Comparison of ENCODE assay signal across 22 mouse cellular contexts in genomic region chr7:57778754-57779153, GRCm38 (mm10).
DNase-seq lines count a peak whose midpoint lies in the region; ATAC-seq and TF ChIP-seq lines count a peak whose summit lies in the region.
"Had no signal": no experiment of that assay in that cellular context is flagged by ENCODE, and none has a peak within 500 bp of the region (broad histone marks: within the 10 kb centered on the region; RNA-seq: fewer than 3 reads in every experiment).

No protein-coding gene starts in this region.

- H3K4me2 ChIP-seq in forebrain, embryonic 12.5 days: no peak overlapping the region
- H3K4me2 ChIP-seq in forebrain, embryonic 11.5 days (ENCODE audit: low read depth, low read length, severe bottlenecking): no peak overlapping the region
- H3K4me2 ChIP-seq in midbrain, embryonic 14.5 days (ENCODE audit: low read length): no peak overlapping the region
- H3K4me2 ChIP-seq in midbrain, embryonic 16.5 days (ENCODE audit: low read length): no peak overlapping the region
- H3K4me2 ChIP-seq in forebrain, postnatal 0 days (ENCODE audit: low read depth): no peak overlapping the region
- no peak overlapping the region for H3K4me2 ChIP-seq in lung, postnatal 0 days (replicated peaks; ENCODE audit: low read depth, low read length)
- H3K4me2 ChIP-seq: heart, embryonic 15.5 days; hindbrain, embryonic 15.5 days had no signal

- H3K4me1 ChIP-seq in forebrain, embryonic 12.5 days: no peaks in the 10 kb centered on the region
- no peaks in the 10 kb centered on the region for H3K4me1 ChIP-seq in forebrain, embryonic 11.5 days (replicated peaks; ENCODE audit: control insufficient read depth, insufficient read depth, low read length)
- H3K4me1 ChIP-seq in midbrain, embryonic 14.5 days (ENCODE audit: control insufficient read depth, insufficient read depth, low read length): no peaks in the 10 kb centered on the region
- H3K4me1 ChIP-seq in midbrain, embryonic 16.5 days (ENCODE audit: control insufficient read depth, insufficient read depth, low read length): peaks cover 2% of the 10 kb centered on the region; the same call in 1 of the 2 replicates
- H3K4me1 ChIP-seq in forebrain, postnatal 0 days (ENCODE audit: insufficient read depth): peaks cover 3% of the 10 kb centered on the region
- H3K4me1 ChIP-seq in lung, postnatal 0 days (ENCODE audit: insufficient read depth, low read depth, low read length): no peaks in the 10 kb centered on the region
- H3K4me1 ChIP-seq: embryonic facial prominence, embryonic 10.5 days; heart, embryonic 10.5 days; heart, embryonic 15.5 days; hindbrain, embryonic 15.5 days had no signal

- no peak overlapping the region for H3K4me3 ChIP-seq in forebrain, embryonic 12.5 days (replicated peaks)
- no peak overlapping the region for H3K4me3 ChIP-seq in forebrain, embryonic 11.5 days (ENCODE audit: low read depth, low read length)
- no peak overlapping the region for H3K4me3 ChIP-seq in midbrain, embryonic 14.5 days (replicated peaks; ENCODE audit: low read depth, low read length)
- no peak overlapping the region for H3K4me3 ChIP-seq in midbrain, embryonic 16.5 days (ENCODE audit: low read depth, low read length)
- no peak overlapping the region for H3K4me3 ChIP-seq in forebrain, postnatal 0 days (ENCODE audit: low read depth, low read length)
- H3K4me3 ChIP-seq in lung, postnatal 0 days (ENCODE audit: low read depth, low read length): no peak overlapping the region
- H3K4me3 ChIP-seq: embryonic facial prominence, embryonic 10.5 days; gastrocnemius, adult 2 months; heart, embryonic 10.5 days; heart, embryonic 15.5 days; hindbrain, embryonic 15.5 days had no signal

- no peak overlapping the region for H3K27ac ChIP-seq in forebrain, embryonic 12.5 days
- H3K27ac ChIP-seq in forebrain, embryonic 11.5 days (ENCODE audit: low read depth, low read length): no peak overlapping the region
- no peak overlapping the region for H3K27ac ChIP-seq in midbrain, embryonic 14.5 days (replicated peaks; ENCODE audit: low read depth, low read length)
- H3K27ac ChIP-seq in midbrain, embryonic 16.5 days (ENCODE audit: low read length): no peak overlapping the region
- no peak overlapping the region for H3K27ac ChIP-seq in forebrain, postnatal 0 days (ENCODE audit: low read depth, low read length)
- no peak overlapping the region for H3K27ac ChIP-seq in lung, postnatal 0 days (ENCODE audit: low read length)
- H3K27ac ChIP-seq: embryonic facial prominence, embryonic 10.5 days; gastrocnemius, adult 2 months; heart, embryonic 10.5 days; heart, embryonic 15.5 days; hindbrain, embryonic 15.5 days had no signal

- no peak overlapping the region for H3K9ac ChIP-seq in forebrain, embryonic 12.5 days
- no peak overlapping the region for H3K9ac ChIP-seq in forebrain, embryonic 11.5 days (ENCODE audit: low read length)
- H3K9ac ChIP-seq in midbrain, embryonic 14.5 days (replicated peaks; ENCODE audit: low read length): no peak overlapping the region
- H3K9ac ChIP-seq in midbrain, embryonic 16.5 days (ENCODE audit: low read depth, low read length): no peak overlapping the region
- H3K9ac ChIP-seq in forebrain, postnatal 0 days: no peak overlapping the region
- no peak overlapping the region for H3K9ac ChIP-seq in lung, postnatal 0 days (replicated peaks; ENCODE audit: low read depth)
- H3K9ac ChIP-seq: heart, embryonic 15.5 days; hindbrain, embryonic 15.5 days had no signal

- no peaks in the 10 kb centered on the region for H3K9me3 ChIP-seq in forebrain, embryonic 12.5 days
- H3K9me3 ChIP-seq in forebrain, embryonic 11.5 days (ENCODE audit: control insufficient read depth, low read length): no peaks in the 10 kb centered on the region
- H3K9me3 ChIP-seq in midbrain, embryonic 14.5 days (ENCODE audit: control insufficient read depth, low read length): no peaks in the 10 kb centered on the region
- no peaks in the 10 kb centered on the region for H3K9me3 ChIP-seq in midbrain, embryonic 16.5 days (replicated peaks; ENCODE audit: control insufficient read depth, low read length, poor library complexity, severe bottlenecking)
- H3K9me3 ChIP-seq in forebrain, postnatal 0 days (ENCODE audit: low read length): no peaks in the 10 kb centered on the region
- no peaks in the 10 kb centered on the region for H3K9me3 ChIP-seq in lung, postnatal 0 days (ENCODE audit: low read length)
- H3K9me3 ChIP-seq: embryonic facial prominence, embryonic 10.5 days; G1E; heart, embryonic 10.5 days; heart, embryonic 15.5 days; hindbrain, embryonic 15.5 days had no signal

- H3K36me3 ChIP-seq in forebrain, embryonic 12.5 days (replicated peaks): no peaks in the 10 kb centered on the region
- H3K36me3 ChIP-seq in forebrain, embryonic 11.5 days (ENCODE audit: control insufficient read depth, insufficient read depth, low read length): no peaks in the 10 kb centered on the region
- no peaks in the 10 kb centered on the region for H3K36me3 ChIP-seq in midbrain, embryonic 14.5 days (ENCODE audit: control insufficient read depth, insufficient read depth, low read length)
- H3K36me3 ChIP-seq in midbrain, embryonic 16.5 days (ENCODE audit: control insufficient read depth, insufficient read depth, low read length): no peaks in the 10 kb centered on the region
- no peaks in the 10 kb centered on the region for H3K36me3 ChIP-seq in forebrain, postnatal 0 days (ENCODE audit: insufficient read depth)
- no peaks in the 10 kb centered on the region for H3K36me3 ChIP-seq in lung, postnatal 0 days (ENCODE audit: insufficient read depth, low read length)
- H3K36me3 ChIP-seq: embryonic facial prominence, embryonic 10.5 days; G1E; heart, embryonic 10.5 days; heart, embryonic 15.5 days; hindbrain, embryonic 15.5 days had no signal

- 39% methylated on average over 5 of the region's 5 CpGs for WGBS in forebrain, embryonic 12.5 days
- WGBS in forebrain, embryonic 11.5 days: 51% methylated on average over 5 of the region's 5 CpGs
- WGBS in midbrain, embryonic 14.5 days: 50% methylated on average over 5 of the region's 5 CpGs
- 49% methylated on average over 5 of the region's 5 CpGs for WGBS in midbrain, embryonic 16.5 days
- 15% methylated on average over 5 of the region's 5 CpGs for WGBS in forebrain, postnatal 0 days
- 57% methylated on average over 5 of the region's 5 CpGs for WGBS in lung, postnatal 0 days

- peak; percentile 30; the same call in 1 of the 2 replicates for ATAC-seq in forebrain, embryonic 12.5 days (ENCODE audit: low FRiP score)
- ATAC-seq in forebrain, embryonic 11.5 days (replicated peaks; ENCODE audit: low FRiP score): no peak
- ATAC-seq in midbrain, embryonic 14.5 days (ENCODE audit: low FRiP score, low TSS enrichment): no peak
- no peak for ATAC-seq in midbrain, embryonic 16.5 days
- ATAC-seq in forebrain, postnatal 0 days: peak; percentile 89
- ATAC-seq in megakaryocyte-erythroid progenitor cell, adult 5-6 weeks (replicated peaks; ENCODE audit: low FRiP score, low TSS enrichment, poor library complexity, severe bottlenecking): no peak
- no peak for ATAC-seq in lung, postnatal 0 days
- ATAC-seq: CD4-positive, CD25-positive, alpha-beta regulatory T cell, adult 4 months; intestine, embryonic 16.5 days had no signal

- DNase-seq in forebrain, embryonic 11.5 days (ENCODE audit: low spot score): no peak
- DNase-seq in midbrain, embryonic 14.5 days: peak; percentile 6
- DNase-seq in forebrain, postnatal 0 days: peak; percentile 43
- DNase-seq in lung, postnatal 0 days (ENCODE audit: low spot score): no peak
- DNase-seq: adrenal gland, adult 8-10 months; adrenal gland, postnatal 36 days; B cell, adult 2 months; cerebellum, adult 18-20 months; cerebellum, postnatal 10 days; gastrocnemius, adult 2 months; gastrocnemius, postnatal 25 days; kidney, adult 2 months had no signal

- no peaks in the 10 kb centered on the region for H3K27me3 ChIP-seq in forebrain, embryonic 12.5 days
- no peaks in the 10 kb centered on the region for H3K27me3 ChIP-seq in forebrain, embryonic 11.5 days (ENCODE audit: control insufficient read depth, insufficient read depth, low read length)
- no peaks in the 10 kb centered on the region for H3K27me3 ChIP-seq in midbrain, embryonic 14.5 days (ENCODE audit: control insufficient read depth, insufficient read depth, low read length)
- no peaks in the 10 kb centered on the region for H3K27me3 ChIP-seq in midbrain, embryonic 16.5 days (ENCODE audit: control insufficient read depth, insufficient read depth, low read depth, low read length)
- no peaks in the 10 kb centered on the region for H3K27me3 ChIP-seq in forebrain, postnatal 0 days (ENCODE audit: insufficient read depth, low read length)
- no peaks in the 10 kb centered on the region for H3K27me3 ChIP-seq in lung, postnatal 0 days (replicated peaks; ENCODE audit: insufficient read depth, low read length)
- H3K27me3 ChIP-seq: heart, embryonic 15.5 days; hindbrain, embryonic 15.5 days had no signal

- no peak for TF ChIP-seq CTCF in forebrain, postnatal 0 days (IDR thresholded peaks at IDR 0.05; ENCODE audit: low read depth)
- no peak for TF ChIP-seq CTCF in lung, postnatal 0 days (IDR thresholded peaks at IDR 0.05)

- TF ChIP-seq EP300 in lung, postnatal 0 days (IDR thresholded peaks at IDR 0.05): no peak

Comparison
In these comparisons a context has a peak if more than half of its experiments do, and no peak if none do; other contexts are left out.
1. ATAC-seq: peak in forebrain, embryonic 12.5 days (single experiment) and forebrain, postnatal 0 days (single experiment); none in forebrain, embryonic 11.5 days (single experiment), midbrain, embryonic 14.5 days (single experiment), midbrain, embryonic 16.5 days (single experiment), megakaryocyte-erythroid progenitor cell, adult 5-6 weeks (single experiment) and lung, postnatal 0 days (single experiment).
2. DNase-seq: peak in midbrain, embryonic 14.5 days (single experiment) and forebrain, postnatal 0 days (single experiment); none in forebrain, embryonic 11.5 days (single experiment) and lung, postnatal 0 days (single experiment).